Mouse (Mus musculus): ENCODE measurements around the gene Rps15. TPM values are rescaled to one million over a fixed set of nuclear protein-coding genes. Genes with fewer than 3 reads are reported as not detected.

Rps15 gene
- polyA plus RNA-seq, 1 experiment from 2014 or later = 1,092 TPM

- Histone ChIP-seq H3K4me1 (peaks cover 62% of the 10 kb centered on the region), H3K4me3 (peak overlapping the region; percentile 98), H3K36me3 (peaks cover 31% of the 10 kb centered on the region), H3K9me3 (replicated peaks) (no peaks in the 10 kb centered on the region), H3K27ac (peak overlapping the region; percentile 97), H3K27me3 (ENCODE audit: low read depth, poor library complexity, severe bottlenecking) (no peaks in the 10 kb centered on the region)
- DNase-seq (ENCODE audit: low spot score) = peak; percentile 99
- WGBS = 2% methylated on average over 81 of the region's 81 CpGs
These were observed 27.7 kb upstream of the Rps15 start for GRCm38 (mm10) chr10:80264341-80265148.

GRCm38 (mm10) chr10:80265149-80265486, 27.1 kb upstream of the Rps15 start:
- Histone ChIP-seq H3K4me3 (peak overlapping the region; percentile 98), H3K36me3 (peaks cover 35% of the 10 kb centered on the region), H3K9me3 (replicated peaks) (no peaks in the 10 kb centered on the region), H3K27me3 (ENCODE audit: low read depth, poor library complexity, severe bottlenecking) (no peaks in the 10 kb centered on the region), H3K4me1 (peaks cover 60% of the 10 kb centered on the region), H3K27ac (peak overlapping the region; percentile 97)
- DNase-seq (ENCODE audit: low spot score) = no peak
- 1% methylated on average over 18 of the region's 18 CpGs for WGBS

- DNase-seq (ENCODE audit: low spot score) = no peak
- 0 out of 2 replicates have a peak overlapping the region, but pooled peaks have one; percentile 9 for H3K4me3 ChIP-seq
- no peaks in the 10 kb centered on the region for H3K9me3 ChIP-seq (replicated peaks)
- no peak overlapping the region for H3K27ac ChIP-seq
- peaks cover 51% of the 10 kb centered on the region for H3K4me1 ChIP-seq
- WGBS = 93% methylated on average over 2 of the region's 2 CpGs
- H3K27me3 ChIP-seq (ENCODE audit: low read depth, poor library complexity, severe bottlenecking) = no peaks in the 10 kb centered on the region
- peaks cover 80% of the 10 kb centered on the region for H3K36me3 ChIP-seq
These were observed 22.2 kb upstream of the Rps15 start for GRCm38 (mm10) chr10:80270099-80270498.

GRCm38 (mm10) chr10:80270734-80271181, 21.5 kb upstream of the Rps15 start:
- Histone ChIP-seq H3K27ac (no peak overlapping the region), H3K36me3 (peaks cover 87% of the 10 kb centered on the region), H3K27me3 (ENCODE audit: low read depth, poor library complexity, severe bottlenecking) (no peaks in the 10 kb centered on the region), H3K9me3 (replicated peaks) (no peaks in the 10 kb centered on the region), H3K4me1 (peaks cover 48% of the 10 kb centered on the region), H3K4me3 (peak overlapping the region; percentile 9; the same call in 1 of the 2 replicates)
- DNase-seq (ENCODE audit: low spot score) = no peak
- WGBS = 89% methylated on average over 6 of the region's 6 CpGs

- no peak for DNase-seq (ENCODE audit: low spot score)
- Histone ChIP-seq H3K27me3 (ENCODE audit: low read depth, poor library complexity, severe bottlenecking) (no peaks in the 10 kb centered on the region), H3K27ac (no peak overlapping the region), H3K9me3 (replicated peaks) (no peaks in the 10 kb centered on the region), H3K36me3 (peaks cover 91% of the 10 kb centered on the region), H3K4me3 (no peak overlapping the region), H3K4me1 (peaks cover 42% of the 10 kb centered on the region)
- WGBS = 88% methylated on average over 5 of the region's 5 CpGs
These were observed 20.9 kb upstream of the Rps15 start for GRCm38 (mm10) chr10:80271186-80271843.

GRCm38 (mm10) chr10:80271870-80272585, 20.2 kb upstream of the Rps15 start:
- H3K27ac ChIP-seq = no peak overlapping the region
- DNase-seq (ENCODE audit: low spot score) = no peak
- H3K27me3 ChIP-seq (ENCODE audit: low read depth, poor library complexity, severe bottlenecking) = no peaks in the 10 kb centered on the region
- no peak overlapping the region for H3K4me3 ChIP-seq
- peaks cover 35% of the 10 kb centered on the region for H3K4me1 ChIP-seq
- WGBS = 95% methylated on average over 8 of the region's 8 CpGs
- no peaks in the 10 kb centered on the region for H3K9me3 ChIP-seq (replicated peaks)
- peaks cover 93% of the 10 kb centered on the region for H3K36me3 ChIP-seq

- Histone ChIP-seq H3K9me3 (replicated peaks) (no peaks in the 10 kb centered on the region), H3K27me3 (ENCODE audit: low read depth, poor library complexity, severe bottlenecking) (no peaks in the 10 kb centered on the region), H3K4me1 (peaks cover 20% of the 10 kb centered on the region), H3K4me3 (peak overlapping the region; percentile 2; the same call in 1 of the 2 replicates), H3K27ac (no peak overlapping the region), H3K36me3 (peaks cover 94% of the 10 kb centered on the region)
- WGBS = 87% methylated on average over 3 of the region's 3 CpGs
- no peak for DNase-seq (ENCODE audit: low spot score)
These were observed 18.4 kb upstream of the Rps15 start for GRCm38 (mm10) chr10:80273847-80274246.

- H3K36me3 ChIP-seq = peaks cover 94% of the 10 kb centered on the region
- no peak overlapping the region for H3K4me3 ChIP-seq
- no peak overlapping the region for H3K27ac ChIP-seq
- 0 out of 2 replicates have a peak, but pooled peaks cover 14% of the 10 kb centered on the region for H3K4me1 ChIP-seq
- no peaks in the 10 kb centered on the region for H3K27me3 ChIP-seq (ENCODE audit: low read depth, poor library complexity, severe bottlenecking)
- 91% methylated on average over 5 of the region's 5 CpGs for WGBS
- DNase-seq (ENCODE audit: low spot score) = no peak
- no peaks in the 10 kb centered on the region for H3K9me3 ChIP-seq (replicated peaks)
These were observed 16.0 kb upstream of the Rps15 start for GRCm38 (mm10) chr10:80276238-80276637.

GRCm38 (mm10) chr10:80278390-80278789, 13.9 kb upstream of the Rps15 start:
- 97% methylated on average over 9 of the region's 9 CpGs for WGBS
- Histone ChIP-seq H3K27ac (no peak overlapping the region), H3K4me1 (0 out of 2 replicates have a peak, but pooled peaks cover 15% of the 10 kb centered on the region), H3K9me3 (replicated peaks) (no peaks in the 10 kb centered on the region), H3K36me3 (peaks cover 99% of the 10 kb centered on the region), H3K4me3 (no peak overlapping the region), H3K27me3 (ENCODE audit: low read depth, poor library complexity, severe bottlenecking) (no peaks in the 10 kb centered on the region)
- DNase-seq (ENCODE audit: low spot score) = no peak

- Histone ChIP-seq H3K4me1 (0 out of 2 replicates have a peak, but pooled peaks cover 7% of the 10 kb centered on the region), H3K27me3 (ENCODE audit: low read depth, poor library complexity, severe bottlenecking) (no peaks in the 10 kb centered on the region), H3K9me3 (replicated peaks) (no peaks in the 10 kb centered on the region), H3K36me3 (peaks cover 99% of the 10 kb centered on the region), H3K4me3 (peak overlapping the region; percentile 8; the same call in 1 of the 2 replicates), H3K27ac (no peak overlapping the region; the same call in 1 of the 2 replicates)
- no peak for DNase-seq (ENCODE audit: low spot score)
- WGBS = 94% methylated on average over 12 of the region's 12 CpGs
These were observed 13.0 kb upstream of the Rps15 start for GRCm38 (mm10) chr10:80279273-80279672.

- Histone ChIP-seq H3K36me3 (peaks cover 99% of the 10 kb centered on the region), H3K9me3 (replicated peaks) (no peaks in the 10 kb centered on the region), H3K27me3 (ENCODE audit: low read depth, poor library complexity, severe bottlenecking) (no peaks in the 10 kb centered on the region), H3K4me1 (peaks cover 12% of the 10 kb centered on the region; the same call in 1 of the 2 replicates), H3K4me3 (0 out of 2 replicates have a peak overlapping the region, but pooled peaks have one; percentile 1), H3K27ac (0 out of 2 replicates have a peak overlapping the region, but pooled peaks have one; percentile 15)
- 87% methylated on average over 7 of the region's 7 CpGs for WGBS
- no peak for DNase-seq (ENCODE audit: low spot score)
These were observed 10.9 kb upstream of the Rps15 start for GRCm38 (mm10) chr10:80281304-80281703.

- Histone ChIP-seq H3K4me1 (peaks cover 12% of the 10 kb centered on the region; the same call in 1 of the 2 replicates), H3K36me3 (peaks cover 99% of the 10 kb centered on the region), H3K9me3 (replicated peaks) (no peaks in the 10 kb centered on the region), H3K27ac (0 out of 2 replicates have a peak overlapping the region, but pooled peaks have one; percentile 15), H3K4me3 (no peak overlapping the region), H3K27me3 (ENCODE audit: low read depth, poor library complexity, severe bottlenecking) (no peaks in the 10 kb centered on the region)
- DNase-seq (ENCODE audit: low spot score) = no peak
- WGBS = 87% methylated on average over 8 of the region's 8 CpGs
These were observed 10.3 kb upstream of the Rps15 start for GRCm38 (mm10) chr10:80281921-80282371.
